Mouse (Mus musculus) left cerebral cortex, adult 8-10 months (tissue): ENCODE measurements around the gene Ccr1. TPM values are rescaled to one million over a fixed set of nuclear protein-coding genes. Genes with fewer than 3 reads are reported as not detected.

Source experiments
- DNase-seq, 2 experiments: peaks; one replicate each; pipeline ENCODE4 v3.0.0; 2022; ENCODE audit warnings: low spot score in 2 of 2
- total RNA-seq, 4 experiments: library from RNA; stranded (reverse); gene quantifications; 2 replicates each; pipeline ENCODE4 v1.2.4; 2022

The Ccr1 gene
- total RNA-seq, 4 experiments from 2014 or later: 0.17 to 0.34 TPM; not detected in 2

DNA sequence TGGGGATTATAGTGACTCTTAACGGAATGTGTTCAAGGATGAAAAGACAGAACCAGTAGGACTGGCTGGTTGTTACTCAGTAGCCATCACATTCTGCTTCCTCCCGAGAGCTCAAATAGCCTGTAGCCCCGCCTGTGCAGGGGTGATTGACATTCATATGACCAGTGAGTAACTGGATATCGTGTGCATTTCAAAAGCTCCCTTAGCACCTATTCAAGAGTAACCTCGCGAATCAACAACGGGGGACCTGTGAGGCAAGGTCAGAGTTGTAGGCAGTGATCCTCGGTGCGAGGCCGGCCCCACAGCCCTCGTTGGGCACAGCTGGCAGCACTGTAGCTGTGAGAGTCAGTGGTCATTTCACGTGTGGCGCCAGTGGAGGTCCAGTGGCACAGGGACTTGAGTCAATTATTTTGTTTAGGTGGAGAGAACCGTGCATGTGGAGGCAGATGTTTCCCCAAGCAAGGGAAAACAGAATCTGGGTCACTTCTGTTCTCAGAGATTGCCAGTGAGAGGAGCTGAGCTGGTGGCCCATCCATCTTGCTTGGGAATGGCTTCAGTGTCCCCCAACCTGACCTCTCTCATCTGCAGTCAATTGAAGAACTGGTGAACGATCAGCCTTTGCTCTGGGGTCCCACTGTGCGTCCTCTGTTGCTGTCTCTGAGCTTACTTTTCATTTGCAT lies 41.1 kb downstream of the Ccr1 start:
- DNase-seq: no peak

DNA sequence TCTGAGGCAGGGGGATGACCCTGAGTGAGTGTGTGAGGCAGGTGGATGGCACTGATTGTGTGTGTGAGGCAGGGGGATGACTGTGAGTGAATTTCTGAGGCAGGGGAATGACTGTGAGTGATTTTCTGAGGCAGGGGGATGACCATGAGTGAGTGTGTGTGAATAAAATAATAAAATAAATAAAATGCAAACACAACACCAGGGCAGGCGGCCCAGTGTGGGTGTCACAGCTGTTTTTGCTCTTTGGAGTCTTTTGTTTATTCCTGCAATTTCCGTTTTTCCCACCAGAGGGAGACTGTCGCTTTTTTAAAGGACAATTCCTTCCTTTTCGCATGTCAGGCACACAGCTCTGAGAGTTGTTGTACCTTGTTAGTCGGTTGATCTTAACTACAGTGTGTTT lies 42.5 kb downstream of the Ccr1 start:
- peak; percentile 17 to 43 for DNase-seq

DNA sequence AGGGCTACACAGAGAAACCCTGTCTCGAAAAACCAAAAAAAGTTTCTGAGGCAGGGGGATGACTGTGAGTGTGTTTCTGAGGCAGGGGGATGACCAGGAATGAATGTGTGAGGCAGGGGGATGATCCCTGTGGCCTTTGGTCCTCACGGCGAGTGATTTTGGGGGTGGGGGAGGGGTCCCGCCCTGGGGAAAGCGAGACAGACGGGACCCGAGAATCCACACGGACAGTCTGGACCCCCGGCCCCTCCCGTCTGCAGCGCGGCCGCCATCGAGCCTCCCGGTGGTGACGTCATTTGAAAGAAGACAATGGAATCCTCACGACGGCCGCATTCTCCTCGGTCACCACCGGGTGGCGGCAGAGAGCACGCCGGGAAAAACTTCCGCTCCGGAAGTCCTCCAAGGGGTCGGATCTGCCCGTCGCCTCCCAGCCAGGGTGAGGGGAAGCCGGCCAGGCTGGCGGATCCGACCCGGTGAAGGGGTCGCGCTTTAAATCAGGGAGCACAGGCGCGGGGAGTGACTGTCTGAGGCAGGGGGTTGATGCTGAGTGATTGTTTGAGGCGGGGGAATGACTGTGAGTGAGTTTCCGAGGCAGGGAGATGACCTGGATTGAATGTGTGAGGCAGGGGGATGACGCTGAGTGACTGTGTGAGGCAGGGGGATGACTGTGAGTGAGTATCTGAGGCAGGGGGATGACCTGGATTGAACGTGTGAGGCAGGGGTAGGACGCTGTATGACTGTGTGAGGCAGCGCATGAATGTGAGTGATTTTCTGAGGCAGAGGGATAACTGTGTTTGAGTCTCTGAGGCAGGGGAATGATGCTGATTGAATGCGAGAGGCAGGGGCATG lies 43.2 kb downstream of the Ccr1 start:
- peak; percentile 78 to 91 for DNase-seq

DNA sequence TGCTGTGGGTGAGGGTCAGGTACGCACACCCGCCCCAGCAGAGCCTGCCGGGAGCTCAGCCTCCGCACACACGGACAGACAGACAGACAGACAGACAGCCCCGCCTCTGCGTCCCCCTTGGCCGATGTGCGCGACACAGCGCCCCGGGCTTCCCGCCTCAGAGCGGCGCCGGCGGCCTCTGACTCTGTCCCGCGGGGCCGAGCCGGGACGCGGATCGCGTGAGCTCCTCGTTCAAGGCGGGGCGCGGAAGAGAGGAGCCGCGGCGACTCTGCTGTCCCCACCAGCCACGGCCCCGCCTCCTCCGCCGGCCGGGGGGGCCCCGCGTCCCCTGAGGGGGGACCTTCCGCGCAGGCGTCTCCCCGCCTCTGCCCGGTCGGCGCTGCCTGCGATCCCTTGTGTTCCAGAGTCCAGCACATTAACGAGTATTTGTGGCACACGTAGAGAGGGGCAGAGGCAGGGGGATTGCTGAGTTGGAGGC lies 43.9 kb downstream of the Ccr1 start:
- peak; percentile 74 to 93 for DNase-seq

DNA sequence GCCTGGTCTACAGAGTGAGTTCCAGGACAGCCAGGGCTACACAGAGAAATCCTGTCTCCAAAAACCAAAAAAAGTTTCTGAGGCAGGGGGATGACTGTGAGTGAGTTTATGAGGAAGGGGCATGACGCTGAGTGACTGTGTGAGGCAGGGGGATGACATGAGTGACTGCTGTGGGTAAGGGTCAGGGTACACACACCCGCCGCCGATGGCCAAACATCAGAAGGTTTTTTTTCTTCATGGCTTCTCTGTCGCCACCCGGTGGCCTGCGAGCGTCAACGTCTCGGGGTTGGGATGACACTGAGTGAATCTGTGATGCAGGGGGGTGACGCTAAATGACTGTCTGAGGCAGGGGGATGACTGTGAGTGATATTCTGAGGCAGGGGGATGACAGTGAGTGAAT lies 44.5 kb downstream of the Ccr1 start:
- DNase-seq: peak; percentile 32 to 51

DNA sequence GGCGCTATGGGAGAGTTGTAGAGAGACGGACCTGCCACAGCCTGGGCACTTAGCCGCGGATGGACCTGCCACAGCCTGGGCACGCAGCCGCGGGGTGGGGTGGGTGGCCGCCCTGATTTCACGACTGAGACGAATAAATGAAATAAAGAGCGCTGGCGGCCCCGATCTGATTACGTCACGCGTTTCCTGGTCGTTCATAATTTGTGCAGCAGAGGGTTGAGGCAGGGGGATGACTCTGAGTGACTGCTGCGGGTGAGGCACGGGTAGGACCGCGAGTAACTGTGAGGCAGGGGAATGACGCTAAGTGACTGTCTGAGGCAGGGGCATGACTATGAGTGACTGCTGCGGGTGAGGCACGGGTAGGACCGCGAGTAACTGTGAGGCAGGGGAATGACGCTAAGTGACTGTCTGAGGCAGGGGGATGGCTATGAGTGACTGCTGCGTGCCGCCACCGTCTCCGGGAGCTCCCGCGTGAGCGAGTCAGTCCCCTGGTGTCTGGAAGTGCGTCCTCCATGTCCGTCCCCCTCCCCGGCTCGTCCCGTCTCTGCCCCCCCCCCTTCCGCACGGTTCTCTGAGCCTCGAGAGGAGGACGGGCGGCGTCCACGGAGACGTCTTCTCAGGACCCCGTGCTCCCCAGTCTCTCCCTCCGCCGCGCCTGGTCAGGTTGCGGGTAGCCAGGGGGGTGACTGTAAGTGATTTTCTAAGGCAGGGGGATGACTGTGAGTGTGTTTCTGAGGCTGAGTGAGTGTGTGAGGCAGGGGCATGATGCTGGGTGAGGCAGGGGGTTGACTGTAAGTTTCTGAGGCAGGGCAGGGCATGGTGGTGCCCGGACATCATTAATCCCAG lies 45.1 kb downstream of the Ccr1 start:
- peak; percentile 9 to 26 for DNase-seq

Other genes with a start within 250 kb of the Ccr1 start
- not detected for gene Cxcr6, start 162.2 kb downstream of the Ccr1 start, total RNA-seq
- 10 to 100 TPM; 29.5 to 36.6 (median 29.8) TPM for gene Fyco1, start 116.8 kb downstream of the Ccr1 start, total RNA-seq
- not detected for gene Xcr1, start 106.7 kb downstream of the Ccr1 start, total RNA-seq
- not detected for gene Ccr1l1, start 9.7 kb upstream of the Ccr1 start, total RNA-seq
- gene Ccr3, start 53.3 kb upstream of the Ccr1 start, total RNA-seq: not detected
- under 1 TPM; 0.15 to 0.28 (median 0.21) TPM for gene Ccr2, start 133.3 kb upstream of the Ccr1 start, total RNA-seq
- gene Ccr5, start 152.9 kb upstream of the Ccr1 start, total RNA-seq: 1 to 10 TPM; 4.4 to 9.1 (median 6.3) TPM